Mouse (Mus musculus) c-Kit-positive CD71-negative TER-119-negative erythroid progenitor cells, embryonic 14.5 days (primary cell): ENCODE measurements around the gene Psme4.

Source experiments
- DNase-seq: peaks from one replicate; pipeline ENCODE4 v3.0.0-alpha.2; 2013; ENCODE audit warnings: low read depth

The Psme4 gene

DNA sequence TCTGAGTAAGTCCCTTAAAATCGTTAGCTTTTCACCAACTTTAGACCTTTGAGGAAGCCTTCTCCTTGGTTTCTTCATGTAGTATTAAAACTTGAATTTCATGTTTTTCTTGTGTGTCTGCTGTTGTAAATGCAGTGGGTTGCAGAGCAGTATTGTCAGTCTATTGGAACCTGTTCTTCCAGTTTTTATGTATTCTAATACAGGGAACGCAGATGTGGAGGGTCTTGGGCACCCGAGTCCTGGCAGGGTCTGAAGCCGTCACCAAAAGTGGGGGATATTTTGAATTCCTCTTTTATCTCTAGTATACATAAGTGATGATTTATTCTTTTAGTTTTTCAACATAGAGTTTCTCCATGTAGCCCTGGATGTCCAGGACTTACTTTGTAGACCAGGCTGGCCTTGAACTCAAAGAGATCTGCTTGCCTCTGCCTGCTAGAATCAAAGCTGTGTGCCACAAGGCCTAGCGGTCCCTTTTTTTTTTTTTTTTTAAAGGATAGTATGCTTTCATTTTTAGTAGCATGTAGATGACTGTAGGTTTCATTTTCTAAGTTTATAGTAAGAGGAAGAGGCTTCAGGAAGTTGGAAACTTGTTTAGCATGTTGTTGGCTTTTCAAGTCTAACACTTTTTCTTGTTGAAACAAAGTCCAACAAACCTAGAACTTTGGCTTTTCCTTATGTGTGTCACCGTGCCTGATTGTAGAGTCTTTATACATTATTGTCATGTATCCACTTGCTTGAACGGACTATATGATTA, 14.9 kb downstream of the Psme4 start:
- no peak for DNase-seq

DNA sequence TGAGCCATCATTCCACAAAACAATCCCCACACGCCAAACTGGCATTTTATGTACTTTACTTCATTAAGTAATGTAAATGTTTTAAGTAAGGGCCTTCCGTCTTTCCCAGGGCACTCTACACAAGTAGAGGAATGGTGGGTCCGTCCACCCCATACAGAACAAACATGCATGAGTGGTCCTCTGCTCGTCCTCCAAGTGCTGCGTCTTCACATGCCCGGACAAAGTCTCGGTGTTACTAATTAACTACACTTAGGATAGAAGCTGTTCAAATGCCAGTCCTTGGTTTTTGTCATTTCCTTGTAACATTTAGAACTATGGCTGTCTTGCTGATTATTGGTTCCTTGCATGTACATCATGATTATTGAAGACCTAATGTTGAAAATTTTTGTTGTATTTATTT, 21.2 kb downstream of the Psme4 start:
- DNase-seq = no peak

DNA sequence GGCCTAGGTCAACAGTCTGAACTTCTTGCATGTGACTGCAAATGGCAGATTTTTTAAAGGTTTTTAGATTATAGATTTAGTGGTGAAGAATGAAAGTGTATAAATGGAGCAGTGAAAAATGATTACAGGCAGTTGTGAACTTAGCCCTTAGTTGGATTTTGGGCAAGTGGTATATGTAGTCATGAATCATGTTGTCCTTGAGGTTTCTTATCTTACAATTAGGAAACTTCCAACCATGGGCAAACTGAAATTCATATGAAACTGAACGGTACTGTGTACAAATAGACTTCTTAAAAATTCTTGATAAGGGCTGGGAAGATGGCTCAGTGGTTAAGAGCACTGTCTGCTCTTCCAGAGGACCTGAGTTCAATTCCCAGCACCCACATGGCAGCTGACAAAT, 22.2 kb downstream of the Psme4 start:
- no peak for DNase-seq

DNA sequence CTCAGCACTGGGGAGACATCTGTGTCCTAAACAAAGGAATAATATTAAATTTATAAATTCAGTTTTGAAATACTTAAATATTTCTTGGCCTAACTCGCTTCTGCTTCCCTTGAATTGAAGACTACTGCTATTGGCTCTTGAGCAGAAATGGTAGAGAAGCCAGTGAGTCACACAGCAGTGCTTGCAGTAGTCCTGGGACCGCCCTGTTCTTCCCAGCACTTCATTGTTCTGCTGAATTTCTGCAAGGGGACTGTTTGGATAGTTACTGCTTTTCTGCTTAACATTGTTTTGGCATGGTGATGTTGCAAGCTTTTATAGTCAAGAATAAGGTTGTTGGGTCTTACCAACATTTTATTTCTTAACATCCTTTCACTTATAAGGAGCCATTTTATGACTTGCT, 25.7 kb downstream of the Psme4 start:
- DNase-seq = no peak

DNA sequence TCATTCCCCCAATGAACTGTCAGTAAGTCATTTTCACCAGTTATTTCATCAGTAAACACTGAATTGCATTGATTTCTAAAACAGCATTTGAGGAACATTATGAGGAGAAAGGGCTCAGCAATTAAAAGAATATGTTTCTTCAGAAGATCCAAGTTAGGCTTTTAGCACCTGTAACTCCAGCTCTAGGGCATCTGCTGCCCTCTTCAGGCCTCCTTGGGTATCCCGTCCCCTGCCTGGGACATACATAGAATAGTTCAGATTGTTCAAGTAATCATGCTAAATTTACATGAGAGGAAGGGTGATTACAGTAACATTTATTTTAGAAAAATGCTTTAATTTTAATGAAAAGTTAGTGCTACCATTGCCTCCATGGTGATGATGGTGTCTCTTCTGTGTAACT, 28.0 kb downstream of the Psme4 start:
- peak; percentile 38 for DNase-seq

DNA sequence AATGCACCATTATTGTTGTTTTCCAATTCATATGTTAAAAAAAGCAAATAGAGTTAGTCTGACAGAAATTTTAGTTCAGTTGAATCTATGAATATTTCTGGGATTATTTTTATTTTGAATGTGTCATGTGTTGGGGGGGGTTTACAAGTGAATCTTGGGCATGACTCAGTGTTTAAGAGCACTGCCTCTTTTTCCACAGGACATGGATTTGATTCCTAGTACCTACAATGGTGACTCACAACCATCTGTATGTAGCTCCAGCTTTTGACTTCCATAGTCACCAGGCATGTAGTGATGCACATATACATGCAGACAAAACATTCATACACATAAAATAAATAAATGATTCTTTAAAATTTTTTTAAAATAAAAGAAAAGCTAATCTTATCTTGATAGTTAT, 28.6 kb downstream of the Psme4 start:
- DNase-seq = no peak

DNA sequence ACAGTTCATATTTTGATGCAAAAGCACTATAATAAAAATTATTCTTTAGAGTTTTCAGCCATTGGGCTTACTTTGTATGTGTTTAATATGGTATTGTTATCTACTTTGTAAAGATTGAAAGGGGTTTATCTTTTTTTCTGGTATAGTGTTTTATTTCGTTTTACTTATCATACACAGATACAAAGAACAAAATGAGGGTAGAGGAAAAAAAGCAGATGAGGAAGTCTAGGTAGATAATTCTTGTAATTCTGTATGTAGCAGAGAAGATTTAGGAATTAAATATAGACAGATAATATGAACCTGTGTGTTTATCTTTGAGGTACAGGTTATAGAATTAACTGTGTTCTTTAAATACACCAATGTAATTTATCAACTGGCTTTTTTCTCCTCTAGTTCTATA, 30.9 kb downstream of the Psme4 start:
- no peak for DNase-seq

DNA sequence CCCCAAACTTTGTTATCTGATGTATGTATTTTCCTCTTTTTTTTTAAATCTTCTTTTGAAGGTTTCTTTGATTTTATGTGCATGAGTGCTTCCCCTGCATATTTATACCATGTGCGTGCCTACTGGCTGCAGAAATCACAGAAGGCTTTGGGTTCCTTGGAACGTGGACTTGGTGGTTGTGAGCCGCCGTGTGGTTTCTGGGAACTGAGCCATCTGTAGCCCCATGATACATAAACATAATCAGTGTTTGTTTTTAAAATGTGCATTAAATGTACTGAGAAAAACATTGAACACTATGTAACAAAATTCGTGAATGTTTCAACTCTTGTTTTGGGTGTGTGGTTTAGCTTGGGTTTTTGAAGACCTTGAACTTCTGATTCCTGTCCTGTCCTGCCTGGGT, 49.6 kb downstream of the Psme4 start:
- no peak for DNase-seq

DNA sequence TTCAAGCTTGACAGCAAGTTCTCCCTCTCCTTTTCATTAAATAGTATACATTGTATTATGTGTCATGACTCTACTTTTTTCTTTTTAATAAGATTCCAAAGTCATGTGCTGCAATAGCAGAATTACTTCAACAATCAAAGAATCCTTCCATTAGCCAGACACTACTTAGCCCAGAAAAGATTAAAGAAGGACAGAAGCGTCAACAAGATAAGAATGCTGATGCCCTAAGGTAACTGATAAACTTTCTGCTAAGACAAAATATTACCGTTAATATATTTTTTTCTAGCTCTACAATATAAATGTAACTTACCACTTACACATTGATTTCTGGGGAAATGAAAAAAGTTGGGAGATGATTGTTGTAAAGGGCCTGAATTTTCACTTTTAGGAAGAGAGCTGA, 67.3 kb downstream of the Psme4 start:
- no peak for DNase-seq

DNA sequence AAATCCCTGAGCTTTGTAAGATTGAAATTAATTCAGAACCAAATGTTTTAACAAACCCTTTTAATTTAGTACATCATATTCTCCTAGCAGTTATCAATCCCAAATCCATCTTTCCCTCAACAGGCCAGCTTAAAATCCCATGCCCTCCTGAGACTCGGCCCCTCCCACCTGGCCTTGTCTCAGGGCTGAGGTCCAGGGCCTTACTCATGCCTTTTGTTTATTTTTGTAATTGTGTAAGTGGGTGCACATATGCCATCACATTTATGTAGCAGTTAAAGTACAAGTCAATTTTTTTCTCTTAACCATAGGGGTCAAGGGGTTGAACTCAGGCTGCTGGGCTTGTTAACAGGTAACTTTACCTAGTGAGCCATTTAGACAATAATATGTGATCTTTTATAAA, 72.8 kb downstream of the Psme4 start:
- no peak for DNase-seq

DNA sequence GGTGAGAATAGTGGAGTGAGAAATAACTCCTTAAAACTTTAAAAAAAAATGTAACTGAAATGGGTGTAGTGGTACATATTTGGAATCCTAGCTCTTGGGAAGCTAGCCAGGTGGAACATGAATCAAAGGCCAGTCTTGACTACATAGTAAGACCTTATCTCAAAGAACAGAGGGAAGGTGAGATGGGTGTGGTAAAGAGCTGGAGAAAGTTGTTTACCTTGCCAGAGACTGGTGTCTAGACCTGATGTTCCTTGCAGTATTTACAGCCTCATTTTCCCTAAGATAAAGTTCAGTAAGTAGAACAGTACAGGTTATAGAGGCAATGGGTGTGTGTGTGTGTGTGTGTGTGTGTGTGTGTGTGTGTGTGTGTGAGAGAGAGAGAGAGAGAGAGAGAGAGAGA, 100.9 kb downstream of the Psme4 start:
- DNase-seq = no peak

DNA sequence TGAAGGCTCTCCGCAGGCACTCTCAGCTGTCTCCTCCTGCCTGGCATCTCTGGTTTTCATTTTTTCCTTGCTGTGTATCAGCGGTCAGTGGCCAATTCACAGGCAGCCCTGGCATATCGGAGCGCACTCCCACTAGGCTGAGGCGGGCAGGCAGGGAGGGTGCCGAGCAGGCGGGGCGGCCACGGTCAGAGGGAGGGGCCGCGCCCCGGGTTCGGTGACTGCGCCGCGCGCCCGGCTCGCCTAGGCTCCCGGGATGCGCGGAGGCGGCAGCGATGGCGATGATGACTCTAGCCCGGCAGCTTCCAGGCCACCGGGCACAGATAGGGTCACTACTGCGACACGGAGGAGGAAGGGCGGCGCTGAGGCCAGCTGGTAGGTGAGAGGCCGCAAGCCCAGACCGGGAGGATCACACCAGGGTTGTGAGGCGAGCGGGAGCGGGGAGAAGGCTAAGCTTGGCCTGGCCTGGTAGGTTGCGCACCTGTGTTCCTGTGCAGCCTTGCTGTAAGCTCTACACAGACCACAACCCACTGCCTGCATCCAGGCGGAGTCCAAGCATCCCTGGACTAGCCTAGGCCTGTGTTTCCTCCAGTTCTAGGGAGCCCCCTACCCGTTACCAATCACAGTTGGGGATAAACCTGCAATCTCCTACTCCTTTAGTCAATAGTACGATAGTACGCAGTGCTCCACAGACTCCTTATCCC, 113.8 kb downstream of the Psme4 start, which contains the start of the genes Gpr75 and Asb3:
Gene Gpr75 (plus strand): TSS at position 188 of the 701 bp plus-strand sequence.
Gene Asb3 (plus strand): TSS at position 246 of the 701 bp plus-strand sequence.
- DNase-seq = no peak

DNA sequence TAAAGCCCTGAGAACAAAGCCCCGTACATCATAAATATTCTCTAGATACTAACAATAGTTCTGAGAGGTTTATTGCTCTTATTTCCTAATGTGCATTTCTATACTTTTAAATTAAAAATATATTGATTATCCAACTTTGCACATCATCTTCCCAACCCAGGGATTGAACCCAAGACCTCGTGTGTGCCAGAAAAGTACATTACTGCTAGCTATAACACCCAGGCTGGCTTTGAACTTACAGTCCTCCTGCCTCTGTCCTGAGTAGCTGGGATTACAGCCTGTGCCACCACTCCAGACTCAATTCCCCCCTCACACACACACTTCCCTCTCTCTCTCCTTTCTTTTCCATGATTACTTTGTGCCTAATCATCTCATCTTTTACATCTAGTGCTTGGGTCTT, 116.6 kb downstream of the Psme4 start:
- no peak for DNase-seq

DNA sequence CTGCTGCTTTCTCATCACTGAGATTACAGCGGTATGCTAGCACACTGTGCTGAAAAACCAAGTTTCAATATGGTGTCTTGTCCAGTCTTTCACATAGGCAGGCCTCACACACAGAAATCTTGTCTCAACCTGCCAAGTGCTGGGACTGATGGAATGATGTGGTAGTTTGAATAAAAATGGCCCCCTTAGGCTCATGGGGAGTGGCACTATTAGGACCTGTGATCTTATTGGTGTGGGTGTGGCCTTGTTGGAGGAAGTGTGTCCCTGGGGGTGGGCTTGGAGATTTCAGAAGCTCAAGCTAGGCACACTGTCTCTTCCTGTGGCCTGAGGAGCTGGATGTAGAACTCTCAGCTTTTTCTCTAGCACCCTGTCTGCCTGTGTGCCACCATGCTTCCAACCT, 124.7 kb downstream of the Psme4 start:
- DNase-seq = no peak

DNA sequence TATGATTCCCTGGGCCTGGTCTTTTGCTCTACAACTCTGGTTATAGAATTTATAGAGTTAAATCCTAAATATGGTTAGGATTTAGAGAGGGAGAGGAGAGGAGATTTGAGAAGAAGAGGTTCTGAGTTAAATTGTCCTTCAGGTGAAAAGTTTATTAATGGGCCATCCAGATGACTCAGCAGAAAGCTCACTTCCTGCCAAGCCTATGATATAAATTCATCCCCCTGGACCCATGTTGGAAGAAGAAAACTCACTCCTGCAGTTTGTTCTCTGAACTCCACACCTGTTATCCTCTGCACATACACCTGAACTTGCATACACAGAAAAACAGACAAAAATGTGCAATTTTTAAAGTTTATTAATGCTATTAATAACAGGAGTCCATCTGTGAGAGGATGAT, 127.8 kb downstream of the Psme4 start:
- no peak for DNase-seq

DNA sequence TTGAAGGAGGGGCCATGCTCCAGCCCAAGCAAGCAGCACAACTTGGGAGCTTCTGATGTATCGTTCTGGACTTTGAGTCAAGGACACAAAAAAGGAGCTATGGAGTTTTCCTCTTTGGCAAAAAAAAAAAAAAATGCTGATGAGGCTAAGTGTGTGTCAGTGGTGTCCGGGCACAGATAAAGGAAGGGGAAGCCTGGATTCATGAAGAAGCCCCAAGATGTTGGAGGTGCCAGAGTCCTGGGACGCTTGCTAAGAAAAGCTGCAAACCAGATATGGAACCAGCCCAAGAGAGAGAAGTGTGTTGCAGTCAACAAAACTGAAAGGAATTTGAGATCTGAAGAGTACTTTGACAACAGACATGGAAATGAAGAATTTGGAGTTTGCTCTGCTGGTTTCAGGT, 140.8 kb downstream of the Psme4 start:
- DNase-seq = no peak

DNA sequence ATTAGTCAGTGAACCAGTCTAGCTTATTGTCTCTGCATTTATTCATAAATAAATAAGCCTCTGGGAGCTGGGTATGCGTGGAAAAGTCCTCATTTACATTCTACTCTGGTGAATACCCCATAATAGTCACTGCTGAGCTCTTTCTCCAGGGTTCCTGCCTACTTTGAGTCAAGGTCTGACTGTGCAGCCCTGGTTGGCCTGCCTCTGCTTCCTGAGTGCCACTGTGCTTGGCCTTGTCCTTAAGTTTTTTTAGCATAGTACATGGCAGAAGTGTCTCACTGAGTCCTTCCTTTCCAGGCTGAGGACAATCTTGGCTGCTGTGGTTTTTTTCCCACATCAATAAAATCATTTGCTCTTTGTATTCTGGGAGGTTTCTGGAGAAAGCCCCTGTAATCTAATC, 149.1 kb downstream of the Psme4 start:
- DNase-seq = no peak

DNA sequence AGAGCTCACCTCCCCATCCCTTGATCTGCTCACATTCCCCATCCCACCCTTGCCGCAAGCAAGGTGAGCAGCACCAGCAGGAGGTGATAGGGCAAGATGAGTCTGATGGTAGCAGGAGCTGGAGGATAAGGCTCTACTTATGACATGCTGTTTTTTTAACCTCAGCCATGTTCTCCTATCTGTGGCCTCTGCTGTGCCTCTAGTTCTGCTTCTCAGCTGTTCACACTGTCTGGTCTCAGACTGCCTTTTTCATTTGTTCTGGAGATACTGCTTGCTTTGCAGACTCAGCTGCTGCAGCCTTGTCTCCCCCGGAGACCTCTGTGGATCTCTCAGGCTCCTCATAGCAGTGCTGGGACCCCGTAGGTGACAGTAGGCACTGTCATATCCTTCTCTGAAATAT, 151.8 kb downstream of the Psme4 start:
- DNase-seq = no peak

DNA sequence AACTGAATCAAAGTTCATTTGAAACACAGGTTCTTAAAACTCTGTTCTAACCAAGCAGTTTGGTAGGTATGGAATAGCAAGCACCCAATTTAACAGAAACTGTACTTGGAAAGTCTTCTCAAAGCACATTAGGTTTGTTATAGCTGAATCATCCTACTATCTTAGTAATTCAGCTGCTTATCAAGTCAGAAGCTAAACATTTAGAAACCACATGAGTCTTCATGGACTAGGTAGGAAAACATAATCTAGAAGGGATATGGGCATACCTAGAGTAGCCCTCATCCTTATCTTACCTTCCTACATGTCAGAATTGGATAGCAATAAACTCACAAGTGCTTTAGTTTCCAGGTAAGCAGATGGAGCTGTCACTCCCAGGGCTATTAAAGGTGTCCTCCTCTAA, 156.6 kb downstream of the Psme4 start:
- no peak for DNase-seq

DNA sequence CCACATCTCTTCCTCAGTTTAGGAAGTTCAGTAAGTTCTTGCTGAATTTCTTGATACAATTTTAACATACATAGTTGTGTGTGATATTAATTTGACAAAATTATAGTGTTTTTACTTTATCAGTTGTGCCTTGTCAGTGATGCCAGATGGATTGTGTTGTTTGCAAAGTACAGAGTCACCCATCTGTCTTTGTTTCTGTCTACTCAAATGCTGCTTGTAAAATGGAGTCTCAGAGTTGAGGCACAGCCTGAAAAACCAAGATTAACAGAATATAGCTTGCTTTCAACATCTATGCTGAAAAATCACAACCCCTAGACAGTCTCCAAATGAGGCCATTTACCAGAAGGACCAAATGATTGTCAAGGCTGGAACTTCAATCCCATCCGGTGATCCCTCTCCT, 157.0 kb downstream of the Psme4 start:
- no peak for DNase-seq
